Mouse (Mus musculus) heart, postnatal 0 days (tissue): ENCODE measurements around the gene Med20.

Experiments used
- CTCF ChIP-seq: IDR thresholded peaks from 2 replicates; pipeline ENCODE4 v1.5.1; 2016; ENCODE audit warnings: antibody characterized with exemption, control low read depth, low read depth
- EP300 ChIP-seq: IDR thresholded peaks from 2 replicates; pipeline ENCODE4 v1.6.1; 2016; ENCODE audit warnings: antibody characterized with exemption, low read depth

DNA sequence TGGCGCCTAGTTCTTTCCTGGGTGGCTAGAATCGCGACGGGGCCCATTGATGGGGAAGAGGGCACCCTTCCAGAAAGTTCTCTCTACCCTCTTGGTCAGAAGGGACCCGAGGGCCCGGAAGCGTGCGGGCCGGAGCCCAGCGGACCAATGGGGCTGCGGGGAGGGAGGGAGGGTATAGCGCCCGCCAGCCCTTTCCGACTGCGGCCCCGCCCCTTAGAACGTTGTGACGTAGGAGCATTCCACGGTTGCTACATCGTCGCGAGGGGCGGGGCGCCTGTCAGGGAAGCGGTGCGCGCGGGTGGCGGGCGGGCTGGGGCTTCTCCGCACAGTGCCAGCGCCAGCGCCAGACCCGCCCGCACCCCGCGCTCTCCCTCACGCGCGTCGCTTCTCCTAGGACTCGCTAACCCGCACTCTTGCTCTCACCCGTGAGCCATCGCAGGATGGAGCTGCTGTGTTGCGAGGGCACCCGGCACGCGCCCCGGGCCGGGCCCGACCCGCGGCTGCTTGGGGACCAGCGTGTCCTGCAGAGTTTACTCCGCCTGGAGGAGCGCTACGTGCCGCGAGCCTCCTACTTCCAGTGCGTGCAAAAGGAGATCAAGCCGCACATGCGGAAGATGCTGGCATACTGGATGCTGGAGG, 18.0 kb upstream of the Med20 start:
- TF ChIP-seq CTCF (no peak), EP300 (no peak)
